Mouse (Mus musculus) kidney, adult 2 months (tissue): Measurements from ENCODE around the gene Lcat.

Source experiments
- CTCF ChIP-seq: fragments of 200-500 bp; conservative IDR thresholded peaks from 2 replicates; pipeline ENCODE4 v1.5.1; 2011; ENCODE audit warnings: low read depth, mild to moderate bottlenecking, control low read depth, low read length, moderate library complexity, mixed read lengths; ENCODE audit not compliant: insufficient read depth, insufficient read length
- POLR2A ChIP-seq: fragments of 200-500 bp; IDR thresholded peaks from one replicate; pipeline ENCODE4 v1.6.1; 2011; ENCODE audit warnings: low read depth, low read length, control low read depth

GRCm38 (mm10) chr8:105893339-105893738, 49.8 kb downstream of the Lcat start, which contains the start of gene Nrn1l:
- no peak for TF ChIP-seq CTCF
- TF ChIP-seq POLR2A: no peak
